Mouse (Mus musculus) stomach, embryonic 14.5 days (tissue): ENCODE measurements around the gene Dusp16. TPM values are rescaled to one million over a fixed set of nuclear protein-coding genes. Genes with fewer than 3 reads are reported as not detected.
A peak's percentile ranks its signal among the peaks of the same experiment; 100 is the strongest.

ENCODE experiments used
- ATAC-seq: fragments of 200-750 bp; cut with Nextera tagmentation; 2 replicates; pipeline ENCODE4 v1.8.0; 2017; ENCODE audit warnings: low read depth, moderate TSS enrichment; ENCODE audit not compliant: insufficient number of reproducible peaks, insufficient read depth, low FRiP score
- H3K27ac ChIP-seq: fragments of 300-500 bp; sonication (generic); 2 replicates; pipeline ENCODE4 v1.5.1; 2014; ENCODE audit warnings: mild to moderate bottlenecking, low read length, moderate library complexity, mixed read lengths
- H3K27me3 ChIP-seq: fragments of 300-500 bp; sonication (generic); 2 replicates; pipeline ENCODE4 v1.6.1; 2014; ENCODE audit warnings: low read length, control low read depth, mixed read lengths; ENCODE audit not compliant: control insufficient read depth, insufficient read depth
- H3K36me3 ChIP-seq: fragments of 300-500 bp; sonication (generic); 2 replicates; pipeline ENCODE4 v1.6.1; 2014; ENCODE audit warnings: mild to moderate bottlenecking, control low read depth, low read length, moderate library complexity, mixed read lengths; ENCODE audit not compliant: control insufficient read depth, insufficient read depth
- H3K4me1 ChIP-seq: fragments of 300-500 bp; sonication (generic); 2 replicates; pipeline ENCODE4 v1.6.1; 2014; ENCODE audit warnings: low read length, control low read depth, mixed read lengths; ENCODE audit not compliant: control insufficient read depth, insufficient read depth
- H3K4me2 ChIP-seq: fragments of 300-500 bp; sonication (generic); replicated peaks from 2 replicates; pipeline ENCODE4 v1.6.1; 2014; ENCODE audit warnings: low read depth, low read length, control low read depth
- H3K4me3 ChIP-seq: fragments of 300-500 bp; sonication (generic); 2 replicates; pipeline ENCODE4 v1.5.1; 2014; ENCODE audit warnings: low read depth, low read length, control low read depth
- H3K9ac ChIP-seq: fragments of 300-500 bp; sonication (generic); replicated peaks from 2 replicates; pipeline ENCODE4 v1.6.1; 2014; ENCODE audit warnings: low read depth, mild to moderate bottlenecking, control low read depth, low read length, moderate library complexity, mixed read lengths
- H3K9me3 ChIP-seq: fragments of 300-500 bp; sonication (generic); 2 replicates; pipeline ENCODE4 v1.6.1; 2016; ENCODE audit warnings: low read depth, low read length, control low read depth; ENCODE audit not compliant: control insufficient read depth
- WGBS: fragments of 180-500 bp; shearing (Covaris S2); extraction: QIAGEN DNeasy Blood & Tissue Kit; methylation state at CpG from one replicate; pipeline ENCODE4 v1.1.7; 2014; 5-methylcytosine and 5-hydroxymethylcytosine counted together
- polyA plus RNA-seq: library from polyadenylated mRNA; unstranded; fragments of >200 nt; fragmentation: Nextera tagmentation; extraction: Ambion mirVana; gene quantifications from 2 replicates; pipeline ENCODE4 v1.2.1, GENCODE M21; 2014

Gene Dusp16
- polyA plus RNA-seq, 1 experiment from 2014 or later = 19.2 TPM

DNA sequence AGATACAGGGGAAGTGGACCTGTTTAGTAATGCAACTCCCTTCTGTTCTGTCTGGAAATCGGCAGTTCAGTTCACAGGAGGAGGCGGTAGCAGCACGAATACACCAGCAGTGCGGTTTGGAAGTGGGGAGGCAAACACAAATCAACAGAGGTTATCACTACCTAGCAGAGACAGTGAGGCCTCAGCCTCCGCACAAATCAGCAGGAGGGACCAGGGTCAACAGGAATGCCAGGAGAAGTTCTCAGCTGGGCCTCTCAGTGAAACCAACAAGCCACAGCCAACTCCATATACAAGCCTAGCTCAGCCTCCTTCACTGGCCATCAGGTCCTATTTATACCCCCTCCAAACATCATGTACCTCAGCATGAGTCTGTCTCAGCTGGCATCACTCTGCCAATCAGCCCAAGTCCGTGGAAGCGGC, 10.9 kb downstream of the Dusp16 start:
- Histone ChIP-seq H3K4me3 (no peak overlapping the region), H3K4me2 (no peak overlapping the region), H3K36me3 (no peaks in the 10 kb centered on the region), H3K27ac (no peak overlapping the region), H3K27me3 (no peaks in the 10 kb centered on the region), H3K9ac (no peak overlapping the region), H3K4me1 (no peaks in the 10 kb centered on the region), H3K9me3 (no peaks in the 10 kb centered on the region)
- no peak for ATAC-seq
- 76% methylated on average over 7 of the region's 7 CpGs for WGBS

DNA sequence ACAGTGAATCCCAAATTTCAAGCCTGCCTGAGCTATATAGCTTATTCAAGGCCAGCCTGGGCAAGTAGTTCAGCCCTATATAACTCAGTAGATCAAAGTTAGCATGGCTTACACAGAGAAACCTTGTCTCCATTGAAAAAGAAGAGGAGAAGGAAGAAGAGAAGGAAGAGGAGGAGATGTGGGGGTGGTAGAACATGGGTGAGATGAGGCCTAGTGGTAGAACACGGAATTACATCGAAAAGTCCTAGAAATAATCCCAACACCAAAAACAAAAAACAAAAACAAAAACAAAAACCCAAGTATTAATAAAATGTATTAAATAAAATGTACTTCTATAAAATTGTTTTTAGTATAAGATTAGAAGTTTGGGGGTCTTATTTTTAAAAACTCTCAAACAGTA, 12.4 kb downstream of the Dusp16 start:
- no peaks in the 10 kb centered on the region for H3K27me3 ChIP-seq
- H3K9me3 ChIP-seq = no peaks in the 10 kb centered on the region
- H3K9ac ChIP-seq = no peak overlapping the region
- no peak for ATAC-seq
- H3K36me3 ChIP-seq = no peaks in the 10 kb centered on the region
- H3K4me1 ChIP-seq = 0 out of 2 replicates have a peak, but pooled peaks cover under 1% of the 10 kb centered on the region
- H3K27ac ChIP-seq = no peak overlapping the region
- no peak overlapping the region for H3K4me2 ChIP-seq
- 65% methylated on average over 2 of the region's 2 CpGs for WGBS
- H3K4me3 ChIP-seq = no peak overlapping the region

DNA sequence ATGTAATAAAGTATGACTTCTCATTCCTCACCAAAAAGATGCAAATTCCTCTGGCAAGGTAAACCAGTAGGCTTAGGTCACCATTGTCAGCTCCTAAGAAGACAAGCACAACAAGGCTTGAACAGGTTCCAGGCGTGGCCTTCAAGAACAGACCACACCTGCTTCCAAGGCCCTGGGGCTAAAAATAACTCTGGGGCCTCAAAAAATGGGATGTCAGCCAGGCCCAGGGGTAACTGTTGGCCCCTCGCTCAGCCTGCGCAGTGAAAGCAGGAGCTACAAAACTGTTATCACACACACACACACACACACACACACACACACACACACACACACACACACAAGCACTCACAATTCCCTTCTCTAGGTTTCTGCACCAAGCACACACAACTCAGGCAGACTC, 18.5 kb downstream of the Dusp16 start:
- no peaks in the 10 kb centered on the region for H3K27me3 ChIP-seq
- WGBS = 22% methylated on average over 3 of the region's 3 CpGs
- no peak overlapping the region for H3K4me3 ChIP-seq
- H3K36me3 ChIP-seq = no peaks in the 10 kb centered on the region
- H3K9ac ChIP-seq = no peak overlapping the region
- H3K9me3 ChIP-seq = no peaks in the 10 kb centered on the region
- no peak overlapping the region for H3K4me2 ChIP-seq
- ATAC-seq = peak; percentile 90
- peaks cover 12% of the 10 kb centered on the region; the same call in 1 of the 2 replicates for H3K4me1 ChIP-seq
- peak overlapping the region; percentile 52; the same call in 1 of the 2 replicates for H3K27ac ChIP-seq

DNA sequence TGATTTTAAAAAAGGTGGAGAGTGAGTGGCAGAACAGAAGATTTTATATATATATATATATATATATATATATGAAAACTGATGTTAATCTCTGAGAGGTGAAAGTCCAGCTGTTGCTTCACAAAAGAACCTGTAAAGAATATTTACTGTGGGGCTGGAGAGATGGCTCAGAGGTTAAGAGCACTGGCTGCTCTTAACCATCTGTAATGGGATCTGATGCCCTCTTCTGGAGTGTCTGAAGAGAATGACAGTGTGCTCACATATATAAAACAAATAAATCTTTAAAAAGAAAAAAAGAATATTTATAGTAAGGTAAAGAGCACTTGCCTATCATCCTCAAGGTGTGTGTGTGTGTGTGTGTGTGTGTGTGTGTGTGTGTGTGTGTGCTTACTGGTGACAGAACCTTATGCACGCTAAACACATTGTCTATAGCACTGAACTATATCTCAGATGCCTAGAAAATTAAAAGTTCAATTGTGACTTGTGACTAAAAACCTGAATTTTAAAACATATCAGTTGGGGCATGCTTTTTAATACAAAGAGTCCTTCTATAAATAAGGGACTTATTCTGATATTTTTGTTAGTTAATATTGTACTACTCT, 19.0 kb downstream of the Dusp16 start:
- no peak overlapping the region for H3K4me2 ChIP-seq
- peaks cover 12% of the 10 kb centered on the region; the same call in 1 of the 2 replicates for H3K4me1 ChIP-seq
- no peak overlapping the region for H3K4me3 ChIP-seq
- 85% methylated on average over 1 of the region's 1 CpGs for WGBS
- ATAC-seq = no peak
- H3K27me3 ChIP-seq = no peaks in the 10 kb centered on the region
- no peak overlapping the region for H3K27ac ChIP-seq
- no peaks in the 10 kb centered on the region for H3K9me3 ChIP-seq
- H3K36me3 ChIP-seq = no peaks in the 10 kb centered on the region
- H3K9ac ChIP-seq = no peak overlapping the region

DNA sequence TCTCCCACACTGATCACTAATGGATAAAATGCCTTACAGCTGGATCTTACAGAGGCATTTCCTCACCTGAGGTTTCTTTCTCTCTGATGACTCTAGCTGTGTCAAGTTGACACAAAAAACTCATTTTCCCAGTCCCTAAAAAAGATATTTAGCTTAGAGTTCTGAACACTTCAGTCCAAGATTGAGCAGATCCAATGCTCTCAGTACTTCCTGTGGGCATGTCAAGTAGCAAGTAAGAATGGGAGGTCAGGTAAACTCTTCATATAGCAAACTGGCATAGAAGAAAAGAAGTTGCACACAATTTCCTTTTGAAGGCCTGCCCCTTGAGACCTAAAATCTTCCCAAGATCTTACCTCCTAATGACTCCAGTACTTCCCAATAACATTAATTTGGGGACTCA, 22.1 kb downstream of the Dusp16 start:
- no peaks in the 10 kb centered on the region for H3K9me3 ChIP-seq
- no peak overlapping the region for H3K4me3 ChIP-seq
- H3K36me3 ChIP-seq = no peaks in the 10 kb centered on the region
- no peak overlapping the region for H3K27ac ChIP-seq
- peaks cover 12% of the 10 kb centered on the region; the same call in 1 of the 2 replicates for H3K4me1 ChIP-seq
- H3K9ac ChIP-seq = no peak overlapping the region
- ATAC-seq = no peak
- H3K4me2 ChIP-seq = no peak overlapping the region
- H3K27me3 ChIP-seq = no peaks in the 10 kb centered on the region

DNA sequence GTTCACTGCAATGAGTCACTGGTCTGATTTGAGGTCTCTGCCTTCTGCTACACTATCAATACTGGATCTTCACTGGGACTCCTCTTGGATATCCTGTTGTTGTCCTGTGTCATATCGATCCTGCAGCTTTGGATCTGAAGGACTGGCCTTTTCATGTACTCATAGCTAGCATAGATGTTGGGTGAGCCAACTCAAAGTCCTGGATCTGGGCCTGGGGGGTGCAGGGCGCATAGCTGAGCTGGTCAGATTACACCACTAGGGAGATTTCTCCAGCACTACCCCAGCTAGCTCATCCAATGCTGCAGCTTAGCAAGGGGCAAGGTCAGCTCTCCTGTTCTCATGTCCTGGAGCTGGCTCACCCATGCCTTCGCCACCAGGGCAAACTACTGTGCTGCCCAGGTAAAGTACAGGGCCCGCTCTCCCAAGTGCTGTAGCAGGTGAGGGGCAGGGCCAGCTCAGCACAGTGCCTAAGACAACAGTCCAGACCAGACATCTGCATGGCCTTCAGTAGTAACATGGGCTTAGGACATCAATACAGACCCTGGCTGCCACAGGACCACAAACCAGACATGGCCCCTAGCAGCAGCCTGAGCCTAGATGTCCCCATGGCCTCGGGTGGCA, 27.9 kb downstream of the Dusp16 start:
- no peaks in the 10 kb centered on the region for H3K36me3 ChIP-seq
- ATAC-seq = no peak

DNA sequence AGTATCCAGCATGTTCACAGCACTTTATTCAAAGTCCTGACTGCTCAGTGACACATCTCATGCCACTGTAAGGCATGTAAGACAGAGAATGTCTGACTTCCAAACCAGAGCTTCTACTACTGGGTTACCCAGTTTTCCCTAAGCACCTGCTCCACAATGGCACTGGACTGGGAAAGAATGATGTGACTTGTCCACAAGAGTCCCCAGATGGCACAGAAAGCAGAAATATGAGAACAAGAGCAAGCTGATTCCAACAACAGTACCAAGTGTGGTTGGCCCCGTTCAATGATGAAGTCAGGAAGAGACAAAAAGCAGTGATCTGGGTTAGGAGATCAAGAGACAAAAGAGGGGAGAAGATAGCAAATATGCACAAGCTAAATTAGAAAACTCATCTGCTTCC, 29.0 kb downstream of the Dusp16 start:
- Histone ChIP-seq H3K9ac (no peak overlapping the region), H3K4me1 (no peaks in the 10 kb centered on the region), H3K27ac (no peak overlapping the region), H3K27me3 (no peaks in the 10 kb centered on the region), H3K4me3 (no peak overlapping the region), H3K9me3 (no peaks in the 10 kb centered on the region), H3K4me2 (no peak overlapping the region), H3K36me3 (no peaks in the 10 kb centered on the region)
- WGBS = 54% methylated on average over 1 of the region's 1 CpGs
- no peak for ATAC-seq

More for the DNA sequence above, 27.9 kb downstream of the Dusp16 start:
- H3K4me2 ChIP-seq = no peak overlapping the region
- no peak overlapping the region for H3K27ac ChIP-seq
- H3K4me3 ChIP-seq = no peak overlapping the region
- no peaks in the 10 kb centered on the region for H3K9me3 ChIP-seq
- H3K4me1 ChIP-seq = no peaks in the 10 kb centered on the region
- H3K9ac ChIP-seq = no peak overlapping the region
- no peaks in the 10 kb centered on the region for H3K27me3 ChIP-seq
- 92% methylated on average over 5 of the region's 5 CpGs for WGBS

DNA sequence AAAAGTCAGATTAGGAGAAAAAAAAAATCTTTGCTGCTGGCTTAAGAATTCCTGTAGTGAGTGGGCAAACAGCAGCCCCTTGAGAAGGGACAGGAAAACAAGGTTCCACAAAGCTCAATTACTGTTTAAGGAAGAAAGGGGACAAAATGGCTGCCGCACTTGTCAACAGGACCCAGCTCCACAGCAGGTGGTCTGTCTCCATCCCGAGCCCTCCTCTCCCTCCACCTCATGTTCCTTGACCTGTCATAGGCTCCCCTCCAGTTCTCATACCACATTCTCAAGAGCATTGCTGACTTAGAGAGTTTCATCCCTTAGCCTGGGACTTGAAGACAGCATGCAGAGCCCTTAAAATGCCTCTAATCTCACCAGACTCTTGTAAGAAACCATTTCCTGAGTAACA, 30.6 kb downstream of the Dusp16 start:
- Histone ChIP-seq H3K27me3 (no peaks in the 10 kb centered on the region), H3K9me3 (no peaks in the 10 kb centered on the region), H3K9ac (no peak overlapping the region), H3K36me3 (no peaks in the 10 kb centered on the region), H3K4me2 (no peak overlapping the region), H3K4me3 (no peak overlapping the region), H3K27ac (no peak overlapping the region), H3K4me1 (no peaks in the 10 kb centered on the region)
- 52% methylated on average over 2 of the region's 2 CpGs for WGBS
- no peak for ATAC-seq
